Mouse (Mus musculus) hematopoietic multipotent progenitor cell, adult 10-12 weeks (in vitro differentiated cells): Measurements from ENCODE around the gene Olfr414. TPM values are rescaled to one million over a fixed set of nuclear protein-coding genes. Genes with fewer than 3 reads are reported as not detected.

Experiments used
- polyA plus RNA-seq: library from polyadenylated mRNA; stranded (reverse); fragments of >175 nt; gene quantifications from 2 replicates; pipeline ENCODE4 v1.2.3, GENCODE M21; 2012; ENCODE audit warnings: low replicate concordance

The Olfr414 gene
- polyA plus RNA-seq: not detected in 2 replicates

GRCm38 (mm10) chr1:174423764-174424163, at the start of gene Olfr414:
Gene Olfr414 (plus strand): TSS chr1:174424064.

DNA sequence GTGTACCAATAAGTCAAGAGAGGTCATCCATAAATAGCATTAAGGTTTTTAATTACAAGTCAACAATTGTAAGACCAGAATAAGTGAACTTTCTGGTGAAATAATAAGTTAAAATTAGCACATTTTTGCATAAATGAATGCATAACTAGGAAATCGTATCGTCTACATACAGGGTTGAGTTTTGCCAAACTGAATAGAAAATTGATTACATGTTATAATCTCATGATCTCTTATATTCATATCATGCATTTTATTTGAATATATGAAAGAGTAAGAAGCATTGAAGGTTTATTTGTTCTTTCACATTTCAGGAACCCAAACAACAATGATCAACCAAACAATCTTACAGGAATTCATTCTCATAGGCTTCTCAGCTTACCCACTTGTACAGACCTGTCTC, 33.1 kb upstream of the Olfr414 start, which contains the start of gene Olfr248:
Gene Olfr248, plus strand, starts transcription at position 301 of the 400 bp plus-strand sequence.

DNA sequence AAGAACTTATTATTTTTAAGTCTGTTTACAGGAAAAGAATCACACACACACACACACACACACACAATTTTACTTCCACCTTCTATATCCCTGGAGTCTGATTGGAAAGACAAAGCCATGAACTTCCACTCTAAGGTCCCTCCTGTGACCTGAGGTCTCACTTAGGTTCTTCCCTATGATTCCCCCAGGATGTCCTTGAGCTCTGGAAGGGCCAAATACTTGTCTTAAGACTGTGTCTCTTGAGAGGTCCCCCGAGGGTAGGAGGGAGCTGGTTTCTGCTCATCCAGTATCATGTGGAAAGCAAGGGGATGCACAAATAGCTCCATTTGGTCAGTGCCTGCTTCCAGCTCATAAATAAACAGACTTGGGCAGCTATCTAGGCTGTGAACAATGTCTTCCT, 17.9 kb downstream of the Olfr414 start, which contains the start of gene Olfr220:
Gene Olfr220, plus strand, starts transcription at position 301 of the 400 bp plus-strand sequence.

Other genes with a start within 250 kb of the Olfr414 start
- gene Olfr419, start 172.0 kb upstream of the Olfr414 start, polyA plus RNA-seq: not detected in 2 replicates
- not detected in 2 replicates for gene Mptx1, start 93.5 kb upstream of the Olfr414 start, polyA plus RNA-seq
- gene Olfr417, start 58.9 kb upstream of the Olfr414 start, polyA plus RNA-seq: not detected in 2 replicates
- not detected in 2 replicates for gene Olfr248, start 33.0 kb upstream of the Olfr414 start, polyA plus RNA-seq
- not detected in 2 replicates for gene Olfr220, start 18.0 kb downstream of the Olfr414 start, polyA plus RNA-seq
- gene Fmn2, start 77.8 kb downstream of the Olfr414 start, polyA plus RNA-seq: 0.02 and 0.03 TPM in 2 replicates